Mouse (Mus musculus) olfactory bulb, adult 2 months (tissue): ENCODE results near the gene Cstb.

Experiments used
- CTCF ChIP-seq: fragments of 200-500 bp; IDR thresholded peaks from 2 replicates; pipeline ENCODE4 v1.5.1; 2012; ENCODE audit warnings: low read depth, mild to moderate bottlenecking, low read length, moderate library complexity; ENCODE audit not compliant: insufficient read depth
- POLR2A ChIP-seq: fragments of 200-500 bp; IDR thresholded peaks from 2 replicates; pipeline ENCODE4 v1.6.1; 2012; ENCODE audit warnings: mild to moderate bottlenecking, low read depth, low read length, moderate library complexity; ENCODE audit not compliant: insufficient read depth

DNA sequence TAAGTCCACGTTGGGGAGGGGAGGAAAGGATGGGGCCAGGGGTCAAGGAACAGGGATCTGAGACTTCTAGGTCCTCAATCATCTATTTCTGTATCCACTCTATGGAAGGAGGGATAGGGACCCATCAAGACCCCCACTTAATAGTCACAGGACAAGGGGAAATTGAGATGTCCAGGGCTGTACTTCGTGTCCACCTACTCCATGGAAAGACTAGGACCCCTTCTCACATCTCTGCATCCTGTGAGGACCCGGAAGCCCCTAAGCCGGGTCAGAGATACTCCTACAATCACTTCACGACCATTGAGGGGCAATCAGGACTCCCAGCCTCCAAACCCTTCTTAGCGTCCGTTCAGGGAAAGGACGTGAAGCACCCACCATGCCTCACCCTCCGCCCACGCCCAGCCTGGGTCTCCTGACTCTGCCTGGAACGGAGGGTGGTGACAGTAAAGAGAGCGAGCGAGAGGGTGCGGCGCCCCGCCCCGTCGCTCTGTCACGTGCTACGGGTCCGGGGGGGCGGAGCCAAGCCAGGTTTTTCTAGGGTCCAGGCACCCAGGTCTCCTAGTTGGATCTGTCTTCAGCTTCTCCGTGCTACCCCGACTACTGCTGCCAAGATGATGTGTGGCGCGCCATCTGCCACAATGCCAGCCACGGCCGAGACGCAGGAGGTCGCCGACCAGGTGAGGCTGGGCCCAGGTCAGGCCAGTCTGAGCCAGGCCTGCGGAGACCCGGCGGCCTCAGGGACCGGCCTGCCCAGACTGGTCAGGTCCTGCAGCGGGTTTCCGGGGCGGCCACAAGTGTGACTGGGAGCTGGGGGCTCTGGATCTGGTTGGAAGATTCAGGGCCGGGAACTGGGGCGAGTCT, at the start of gene Cstb:
- TF ChIP-seq CTCF (no peak), POLR2A (peak; percentile 69)
